Comparison of ENCODE assay signal across 8 mouse cellular contexts in genomic region chr11:101170354-101170810, GRCm38 (mm10). TPM values are rescaled to one million over a fixed set of nuclear protein-coding genes. Genes with fewer than 3 reads are reported as not detected.
DNase-seq lines count a peak whose midpoint lies in the region; ATAC-seq and TF ChIP-seq lines count a peak whose summit lies in the region.

Cntnap1 (plus strand) TSS chr11:101170523.

- H3K9ac ChIP-seq in heart, embryonic 15.5 days = peak within 1 kb of the TSS; percentile 71
- peak within 1 kb of the TSS; percentile 74 for H3K9ac ChIP-seq in lung, postnatal 0 days (replicated peaks; ENCODE audit: low read depth)
- peak within 1 kb of the TSS; percentile 90 for H3K9ac ChIP-seq in stomach, embryonic 16.5 days (ENCODE audit: low read length)

- no peaks in the 10 kb centered on the region for H3K9me3 ChIP-seq in embryonic facial prominence, embryonic 10.5 days
- H3K9me3 ChIP-seq in heart, embryonic 15.5 days (replicated peaks) = no peaks in the 10 kb centered on the region
- no peaks in the 10 kb centered on the region for H3K9me3 ChIP-seq in lung, postnatal 0 days (ENCODE audit: low read length)
- H3K9me3 ChIP-seq in stomach, embryonic 16.5 days (replicated peaks; ENCODE audit: control insufficient read depth, low read length) = no peaks in the 10 kb centered on the region

- H3K27ac ChIP-seq in thymus, adult 2 months (ENCODE audit: control insufficient read depth, insufficient read depth, low read length) = no peak within 1 kb of the TSS
- H3K27ac ChIP-seq in embryonic facial prominence, embryonic 10.5 days (replicated peaks) = peak within 1 kb of the TSS; percentile 70
- H3K27ac ChIP-seq in heart, embryonic 15.5 days = peak within 1 kb of the TSS; percentile 91
- H3K27ac ChIP-seq in lung, postnatal 0 days (ENCODE audit: low read length) = peak within 1 kb of the TSS; percentile 95
- peak within 1 kb of the TSS; percentile 91 for H3K27ac ChIP-seq in stomach, embryonic 16.5 days (ENCODE audit: low read length)

- peak within 1 kb of the TSS; percentile 49 for H3K4me3 ChIP-seq in thymus, adult 2 months (ENCODE audit: control insufficient read depth, insufficient read depth, low read length)
- H3K4me3 ChIP-seq in embryonic facial prominence, embryonic 10.5 days = peak within 1 kb of the TSS; percentile 68
- H3K4me3 ChIP-seq in heart, embryonic 15.5 days = peak within 1 kb of the TSS; percentile 82
- H3K4me3 ChIP-seq in lung, postnatal 0 days (ENCODE audit: low read depth, low read length) = peak within 1 kb of the TSS; percentile 68
- peak within 1 kb of the TSS; percentile 85 for H3K4me3 ChIP-seq in stomach, embryonic 16.5 days (replicated peaks; ENCODE audit: low read length)

- no peaks in the 10 kb centered on the region for H3K36me3 ChIP-seq in thymus, adult 2 months (ENCODE audit: control insufficient read depth, insufficient read depth, low read length)
- peaks cover 13% of the 10 kb centered on the region for H3K36me3 ChIP-seq in embryonic facial prominence, embryonic 10.5 days (replicated peaks)
- peaks cover 26% of the 10 kb centered on the region for H3K36me3 ChIP-seq in heart, embryonic 15.5 days
- peaks cover 7% of the 10 kb centered on the region for H3K36me3 ChIP-seq in lung, postnatal 0 days (ENCODE audit: insufficient read depth, low read length)
- peaks cover 10% of the 10 kb centered on the region for H3K36me3 ChIP-seq in stomach, embryonic 16.5 days (ENCODE audit: control insufficient read depth, insufficient read depth, low read length)

- WGBS in thymus, adult 2 months = 4% methylated on average over 35 of the region's 35 CpGs
- under 1% methylated on average over 35 of the region's 35 CpGs for WGBS in embryonic facial prominence, embryonic 10.5 days
- whole genome bisulfite sequencing in heart, embryonic 15.5 days = under 1% methylated on average over 35 of the region's 35 CpGs
- WGBS in lung, postnatal 0 days = under 1% methylated on average over 32 of the region's 35 CpGs
- WGBS in stomach, embryonic 16.5 days = under 1% methylated on average over 35 of the region's 35 CpGs

- no peak for DNase-seq in thymus, adult 2 months
- no peak for DNase-seq in thymus, adult 18-20 months
- DNase-seq in embryonic facial prominence, embryonic 10.5 days (ENCODE audit: low spot score) = peak; percentile 55
- DNase-seq in kidney, postnatal 25 days = peak; percentile 62 to 86
- peak; percentile 90 for DNase-seq in lung, postnatal 0 days (ENCODE audit: low spot score)
- DNase-seq in right cerebral cortex, adult 2 months (ENCODE audit: low spot score in 2 of 2) = no peak

- no peak for ATAC-seq in heart, embryonic 15.5 days (replicated peaks; ENCODE audit: insufficient number of reproducible peaks, insufficient read depth, low FRiP score, low read depth)
- ATAC-seq in lung, postnatal 0 days = peak; percentile 16
- no peak for ATAC-seq in stomach, embryonic 16.5 days (ENCODE audit: insufficient read depth, low FRiP score)

- no peak for TF ChIP-seq EP300 in lung, postnatal 0 days (IDR thresholded peaks at IDR 0.05)

- peaks cover 27% of the 10 kb centered on the region for H3K27me3 ChIP-seq in thymus, adult 2 months (ENCODE audit: control insufficient read depth, insufficient read depth, low read length)
- peaks cover 85% of the 10 kb centered on the region for H3K27me3 ChIP-seq in embryonic facial prominence, embryonic 10.5 days (replicated peaks; ENCODE audit: low read depth, poor library complexity, severe bottlenecking)
- peaks cover 25% of the 10 kb centered on the region for H3K27me3 ChIP-seq in heart, embryonic 15.5 days
- H3K27me3 ChIP-seq in lung, postnatal 0 days (replicated peaks; ENCODE audit: insufficient read depth, low read length) = peaks cover 5% of the 10 kb centered on the region
- H3K27me3 ChIP-seq in stomach, embryonic 16.5 days (ENCODE audit: control insufficient read depth, insufficient read depth, low read length) = peaks cover 5% of the 10 kb centered on the region; the same call in 1 of the 2 replicates

- peaks cover 20% of the 10 kb centered on the region for H3K4me1 ChIP-seq in thymus, adult 2 months (replicated peaks; ENCODE audit: control insufficient read depth, insufficient read depth, low read length)
- peaks cover 76% of the 10 kb centered on the region for H3K4me1 ChIP-seq in embryonic facial prominence, embryonic 10.5 days
- peaks cover 59% of the 10 kb centered on the region for H3K4me1 ChIP-seq in heart, embryonic 15.5 days (replicated peaks)
- H3K4me1 ChIP-seq in lung, postnatal 0 days (ENCODE audit: insufficient read depth, low read depth, low read length) = peaks cover 34% of the 10 kb centered on the region
- peaks cover 49% of the 10 kb centered on the region for H3K4me1 ChIP-seq in stomach, embryonic 16.5 days (ENCODE audit: control insufficient read depth, insufficient read depth, low read length)

- peak within 1 kb of the TSS; percentile 91 for H3K4me2 ChIP-seq in heart, embryonic 15.5 days
- H3K4me2 ChIP-seq in lung, postnatal 0 days (replicated peaks; ENCODE audit: low read depth, low read length) = peak within 1 kb of the TSS; percentile 75
- H3K4me2 ChIP-seq in stomach, embryonic 16.5 days (ENCODE audit: low read depth, low read length) = peak within 1 kb of the TSS; percentile 92

- no peak for TF ChIP-seq POLR2A in thymus, adult 2 months (IDR thresholded peaks at IDR 0.05; ENCODE audit: control insufficient read depth, extremely low read depth, insufficient read depth, low read length, poor library complexity)

- no peak for TF ChIP-seq CTCF in thymus, adult 2 months (IDR thresholded peaks at IDR 0.05; ENCODE audit: borderline replicate concordance, control insufficient read depth, extremely low read depth, insufficient read depth, low read length, poor library complexity)
- no peak; the same call in 1 of the 2 replicates for TF ChIP-seq CTCF in lung, postnatal 0 days (IDR thresholded peaks at IDR 0.05)

RNA-seq across cellular contexts. Expression of gene Cntnap1, which starts in this region (rescaled TPM):
- polyA plus RNA-seq in thymus, adult 2 months (2012; rRNA removed) = 4.5 and 5.3 TPM in 2 replicates
- 0.23 and 0.31 TPM in 2 replicates for polyA plus RNA-seq in embryonic facial prominence, embryonic 10.5 days (2016; fragmentation: Nextera tagmentation; extraction: Ambion mirVana)
- polyA plus RNA-seq in heart, embryonic 15.5 days (2015; fragmentation: Nextera tagmentation; extraction: Ambion mirVana) = 0.50 and 0.85 TPM in 2 replicates
- polyA plus RNA-seq in lung, postnatal 0 days (2015; fragmentation: Nextera tagmentation; extraction: Ambion mirVana) = 0.24 and 0.56 TPM in 2 replicates
- 2.3 and 2.6 TPM in 2 replicates for polyA plus RNA-seq in stomach, embryonic 16.5 days (2015; fragmentation: Nextera tagmentation; extraction: Ambion mirVana)

Comparison
In these comparisons a context has a peak if more than half of its experiments do, and no peak if none do; other contexts are left out.
1. Peak in DNase-seq, H3K4me3 ChIP-seq and H3K27ac ChIP-seq in embryonic facial prominence, embryonic 10.5 days; RNA of the gene not detected or under 1 TPM.
2. Peak in DNase-seq, ATAC-seq, H3K4me3 ChIP-seq, H3K27ac ChIP-seq, H3K9ac ChIP-seq and H3K4me2 ChIP-seq in lung, postnatal 0 days; RNA of the gene not detected or under 1 TPM.
3. DNase-seq: peak in kidney, postnatal 25 days (2 of 2); none in thymus, adult 2 months (single experiment), thymus, adult 18-20 months (0 of 2) and right cerebral cortex, adult 2 months (0 of 2).
4. Peak in every context shown above with its lines, with median percentiles within 50 percentile points of each other: H3K4me3 ChIP-seq, H3K4me2 ChIP-seq and H3K9ac ChIP-seq.